Mouse (Mus musculus) embryonic facial prominence, embryonic 14.5 days (tissue): ENCODE measurements around the gene Psmb1. TPM values are rescaled to one million over a fixed set of nuclear protein-coding genes. Genes with fewer than 3 reads are reported as not detected.
A peak's percentile ranks its signal among the peaks of the same experiment; 100 is the strongest.

ENCODE experiments used
- ATAC-seq: fragments of 200-750 bp; cut with Nextera tagmentation; 2 replicates; pipeline ENCODE4 v1.8.0; 2017; ENCODE audit warnings: low read depth, moderate number of reproducible peaks, moderate TSS enrichment
- DNase-seq: peaks from one replicate; pipeline ENCODE4 v3.0.0-alpha.2; 2015; ENCODE audit warnings: low spot score
- H3K27ac ChIP-seq: fragments of 300-500 bp; sonication (generic); replicated peaks from 2 replicates; pipeline ENCODE4 v1.5.1; 2014; ENCODE audit warnings: low read depth, mild to moderate bottlenecking, low read length, moderate library complexity
- H3K27me3 ChIP-seq: fragments of 300-500 bp; sonication (generic); replicated peaks from 2 replicates; pipeline ENCODE4 v1.6.1; 2014; ENCODE audit warnings: low read length; ENCODE audit not compliant: control insufficient read depth, insufficient read depth
- H3K36me3 ChIP-seq: fragments of 300-500 bp; sonication (generic); 2 replicates; pipeline ENCODE4 v1.6.1; 2014; ENCODE audit warnings: low read length, mixed read lengths; ENCODE audit not compliant: control insufficient read depth, insufficient read depth
- H3K4me1 ChIP-seq: fragments of 300-500 bp; sonication (generic); 2 replicates; pipeline ENCODE4 v1.6.1; 2014; ENCODE audit warnings: antibody characterized with exemption, low read length; ENCODE audit not compliant: control insufficient read depth, insufficient read depth
- H3K4me2 ChIP-seq: fragments of 300-500 bp; sonication (generic); 2 replicates; pipeline ENCODE4 v1.6.1; 2014; ENCODE audit warnings: low read depth, mild to moderate bottlenecking, low read length, moderate library complexity, mixed read lengths
- H3K4me3 ChIP-seq: fragments of 300-500 bp; sonication (generic); 2 replicates; pipeline ENCODE4 v1.5.1; 2014; ENCODE audit warnings: low read depth, mild to moderate bottlenecking, low read length
- H3K9ac ChIP-seq: fragments of 300-500 bp; sonication (generic); 2 replicates; pipeline ENCODE4 v1.6.1; 2014; ENCODE audit warnings: low read depth, mild to moderate bottlenecking, low read length, moderate library complexity, mixed read lengths
- H3K9me3 ChIP-seq: fragments of 300-500 bp; sonication (generic); 2 replicates; pipeline ENCODE4 v1.6.1; 2016; ENCODE audit warnings: low read length; ENCODE audit not compliant: control insufficient read depth
- WGBS: fragments of 180-500 bp; shearing (Covaris S2); extraction: QIAGEN DNeasy Blood & Tissue Kit; methylation state at CpG from one replicate; pipeline ENCODE4 v1.1.7; 2014; 5-methylcytosine and 5-hydroxymethylcytosine counted together
- polyA plus RNA-seq: library from polyadenylated mRNA; unstranded; fragments of >200 nt; fragmentation: Nextera tagmentation; extraction: Ambion mirVana; gene quantifications from 2 replicates; pipeline ENCODE4 v1.2.1, GENCODE M21; 2014

Psmb1 gene
- polyA plus RNA-seq, 1 experiment from 2014 or later, result 267 TPM

- DNase-seq, result peak; percentile 96
- Histone ChIP-seq H3K9me3 (no peaks in the 10 kb centered on the region), H3K4me3 (peak overlapping the region; percentile 96), H3K27me3 (no peaks in the 10 kb centered on the region), H3K4me2 (peak overlapping the region; percentile 92), H3K4me1 (peaks cover 25% of the 10 kb centered on the region), H3K27ac (peak overlapping the region; percentile 92), H3K9ac (peak overlapping the region; percentile 90), H3K36me3 (peaks cover 37% of the 10 kb centered on the region)
- 2% methylated on average over 49 of the region's 50 CpGs for WGBS
- peak; percentile 96 for ATAC-seq
Observed at GRCm38 (mm10) chr17:15497882-15498752, 1.4 kb downstream of the Psmb1 start.

GRCm38 (mm10) chr17:15490542-15490941 lies 9.0 kb downstream of the Psmb1 start:
- no peak overlapping the region for H3K4me3 ChIP-seq
- H3K27ac ChIP-seq, result no peak overlapping the region
- no peak for ATAC-seq
- DNase-seq, result no peak
- H3K4me2 ChIP-seq, result no peak overlapping the region
- no peaks in the 10 kb centered on the region for H3K4me1 ChIP-seq
- H3K9me3 ChIP-seq, result no peaks in the 10 kb centered on the region
- 89% methylated on average over 7 of the region's 7 CpGs for WGBS
- no peak overlapping the region for H3K9ac ChIP-seq
- no peaks in the 10 kb centered on the region for H3K27me3 ChIP-seq
- H3K36me3 ChIP-seq, result peaks cover 65% of the 10 kb centered on the region

GRCm38 (mm10) chr17:15472671-15473070 lies 26.9 kb downstream of the Psmb1 start:
- no peak overlapping the region for H3K4me3 ChIP-seq
- no peaks in the 10 kb centered on the region for H3K4me1 ChIP-seq
- 90% methylated on average over 4 of the region's 4 CpGs for WGBS
- no peak for ATAC-seq
- no peaks in the 10 kb centered on the region for H3K9me3 ChIP-seq
- H3K4me2 ChIP-seq, result no peak overlapping the region
- H3K27me3 ChIP-seq, result no peaks in the 10 kb centered on the region
- DNase-seq, result no peak
- H3K27ac ChIP-seq, result no peak overlapping the region
- no peak overlapping the region for H3K9ac ChIP-seq
- peaks cover 79% of the 10 kb centered on the region for H3K36me3 ChIP-seq

- Histone ChIP-seq H3K4me2 (no peak overlapping the region), H3K27ac (no peak overlapping the region), H3K9ac (no peak overlapping the region), H3K27me3 (no peaks in the 10 kb centered on the region), H3K9me3 (no peaks in the 10 kb centered on the region), H3K36me3 (peaks cover 30% of the 10 kb centered on the region), H3K4me3 (no peak overlapping the region), H3K4me1 (no peaks in the 10 kb centered on the region)
- 23% methylated on average over 5 of the region's 5 CpGs for WGBS
- 0 out of 2 replicates have a peak, but pooled peaks have one; percentile 15 for ATAC-seq
- peak; percentile 77 for DNase-seq
Observed at GRCm38 (mm10) chr17:15467669-15468068, 31.9 kb downstream of the Psmb1 start.

- Histone ChIP-seq H3K27ac (no peak overlapping the region), H3K4me3 (no peak overlapping the region), H3K36me3 (no peaks in the 10 kb centered on the region), H3K4me2 (no peak overlapping the region), H3K27me3 (no peaks in the 10 kb centered on the region), H3K9me3 (no peaks in the 10 kb centered on the region), H3K4me1 (no peaks in the 10 kb centered on the region), H3K9ac (no peak overlapping the region)
- DNase-seq, result no peak
- peak; percentile 55 for ATAC-seq
- WGBS, result 89% methylated on average over 6 of the region's 6 CpGs
Observed at GRCm38 (mm10) chr17:15461921-15462495, 37.5 kb downstream of the Psmb1 start.

- Histone ChIP-seq H3K4me2 (no peak overlapping the region), H3K27ac (no peak overlapping the region), H3K9ac (no peak overlapping the region), H3K4me1 (no peaks in the 10 kb centered on the region), H3K9me3 (no peaks in the 10 kb centered on the region), H3K36me3 (no peaks in the 10 kb centered on the region), H3K4me3 (no peak overlapping the region), H3K27me3 (no peaks in the 10 kb centered on the region)
- DNase-seq (no peak), ATAC-seq (no peak)
- WGBS, result 84% methylated on average over 4 of the region's 4 CpGs
Observed at GRCm38 (mm10) chr17:15459761-15460160, 39.8 kb downstream of the Psmb1 start.

GRCm38 (mm10) chr17:15456595-15456994 lies 43.0 kb downstream of the Psmb1 start:
- Histone ChIP-seq H3K9ac (no peak overlapping the region), H3K9me3 (no peaks in the 10 kb centered on the region), H3K27me3 (no peaks in the 10 kb centered on the region), H3K27ac (no peak overlapping the region), H3K36me3 (no peaks in the 10 kb centered on the region), H3K4me1 (no peaks in the 10 kb centered on the region), H3K4me2 (no peak overlapping the region), H3K4me3 (no peak overlapping the region)
- ATAC-seq, result no peak
- 87% methylated on average over 2 of the region's 2 CpGs for WGBS
- no peak for DNase-seq

GRCm38 (mm10) chr17:15455203-15455602 lies 44.3 kb downstream of the Psmb1 start:
- H3K4me3 ChIP-seq, result no peak overlapping the region
- H3K27ac ChIP-seq, result no peak overlapping the region
- no peaks in the 10 kb centered on the region for H3K36me3 ChIP-seq
- no peak overlapping the region for H3K9ac ChIP-seq
- 81% methylated on average over 4 of the region's 4 CpGs for WGBS
- H3K4me2 ChIP-seq, result no peak overlapping the region
- H3K9me3 ChIP-seq, result no peaks in the 10 kb centered on the region
- no peak for ATAC-seq
- no peak for DNase-seq
- no peaks in the 10 kb centered on the region for H3K4me1 ChIP-seq
- H3K27me3 ChIP-seq, result no peaks in the 10 kb centered on the region
